Mouse (Mus musculus) ES-E14 (cell line): ENCODE measurements around the gene Pou2f1.

ENCODE experiments used
- CHD2 ChIP-seq: IDR thresholded peaks from 2 replicates; pipeline ENCODE4 v1.6.1; 2014; ENCODE audit warnings: mild to moderate bottlenecking, low read depth, low read length, inconsistent platforms
- HCFC1 ChIP-seq: IDR thresholded peaks from 2 replicates; pipeline ENCODE4 v1.6.1; 2012; ENCODE audit warnings: low read length, inconsistent platforms, borderline replicate concordance; ENCODE audit not compliant: insufficient read depth
- MAFK ChIP-seq: IDR thresholded peaks from 2 replicates; pipeline ENCODE4 v1.6.1; 2014; ENCODE audit warnings: mild to moderate bottlenecking, low read depth, low read length, inconsistent platforms; ENCODE audit not compliant: insufficient read depth
- ZC3H11A ChIP-seq: IDR thresholded peaks from 2 replicates; pipeline ENCODE4 v1.6.1; 2012; ENCODE audit warnings: low read depth, mild to moderate bottlenecking, inconsistent platforms, low read length, borderline replicate concordance
- ZNF384 ChIP-seq: IDR thresholded peaks from 2 replicates; pipeline ENCODE4 v1.6.1; 2012; ENCODE audit warnings: low read depth, low read length, inconsistent platforms

GRCm38 (mm10) chr1:165848881-165849280 is 153.6 kb downstream of the Pou2f1 start:
- TF ChIP-seq ZC3H11A (no peak), HCFC1 (no peak), CHD2 (no peak), MAFK (no peak), ZNF384 (no peak)
